Mouse (Mus musculus): ENCODE data around the gene Fez2.

Fez2 gene

GRCm38 (mm10) chr17:78408386-78408785 lies 9.6 kb downstream of the Fez2 start:
- no peak for DNase-seq (ENCODE audit: extremely low spot score)

DNA sequence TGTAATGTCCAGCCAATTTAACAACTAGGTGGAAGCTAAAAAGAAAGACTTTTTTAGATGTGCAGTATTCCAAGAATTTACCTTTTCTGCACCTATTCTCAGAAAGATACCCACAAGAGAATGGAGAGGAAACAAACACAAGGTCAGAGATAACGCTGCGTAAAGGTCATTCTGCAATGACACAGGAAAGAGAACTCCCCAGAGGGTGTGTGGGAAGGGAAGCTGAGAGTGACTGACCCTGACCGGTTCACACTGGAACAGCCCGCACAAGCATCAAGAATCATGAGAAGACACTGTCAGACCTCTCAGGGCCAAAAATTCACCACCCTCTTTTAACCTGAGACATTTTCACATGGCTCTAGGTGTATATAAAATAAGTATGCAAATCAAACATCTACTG lies 10.4 kb downstream of the Fez2 start:
- DNase-seq (ENCODE audit: extremely low spot score), result no peak

DNA sequence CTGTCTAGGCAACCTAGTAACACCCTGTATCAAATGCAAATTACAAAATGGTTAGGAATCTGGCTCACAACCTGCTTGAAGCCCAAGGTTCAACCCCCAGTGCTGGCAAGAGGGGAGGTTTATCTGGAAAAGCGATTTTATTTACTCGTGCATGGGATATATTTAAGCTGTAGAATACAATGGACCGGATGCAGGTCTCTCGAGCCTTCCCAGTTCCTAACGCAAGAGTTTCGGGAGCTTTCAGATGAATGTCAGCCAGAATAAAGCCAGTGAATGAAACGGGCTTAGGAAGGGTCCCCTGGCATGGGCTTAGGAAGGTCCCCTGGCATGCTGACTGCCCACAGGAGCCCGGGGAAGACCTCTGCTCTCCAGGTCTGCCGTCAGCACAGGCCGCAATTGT lies 11.1 kb downstream of the Fez2 start:
- DNase-seq (ENCODE audit: extremely low spot score), result no peak

DNA sequence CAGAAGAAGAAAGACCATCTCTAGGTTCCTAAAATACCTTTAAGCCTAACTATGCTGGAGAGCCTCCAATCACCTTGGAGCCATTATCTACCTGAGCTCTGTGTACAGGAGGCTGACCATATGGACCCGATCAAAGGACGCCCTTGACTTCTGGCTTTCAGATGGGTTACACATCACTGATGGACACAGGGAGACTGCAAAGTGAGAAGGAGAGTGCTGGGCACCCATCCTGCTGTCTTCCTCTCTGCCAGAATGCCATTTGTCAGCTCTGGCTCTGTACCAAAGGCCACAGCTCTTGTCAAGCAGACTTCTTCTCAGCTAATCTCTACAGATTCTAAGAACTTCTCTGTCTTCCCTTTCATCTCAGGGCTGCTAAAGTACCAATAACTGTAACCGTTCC lies 12.6 kb downstream of the Fez2 start:
- DNase-seq (ENCODE audit: extremely low spot score), result no peak

DNA sequence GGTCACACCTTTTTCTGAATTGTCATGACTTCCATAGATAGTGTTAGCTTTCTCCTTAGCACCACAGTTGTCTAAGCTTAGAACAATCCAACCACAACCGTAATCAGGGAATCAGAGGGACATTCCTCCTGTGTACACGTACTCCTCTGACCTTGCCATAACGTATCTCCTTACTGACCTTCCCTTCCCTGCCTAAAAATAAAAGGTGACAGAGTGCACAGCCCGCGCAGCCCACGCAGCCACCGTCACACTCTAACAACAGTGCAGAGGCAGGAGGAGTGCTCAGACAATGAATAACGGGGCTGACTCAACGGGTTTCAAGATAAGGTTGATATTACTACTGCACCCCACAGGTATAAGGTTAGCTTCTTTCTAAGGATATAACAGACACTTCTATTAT lies 14.1 kb downstream of the Fez2 start:
- no peak for DNase-seq (ENCODE audit: extremely low spot score)

GRCm38 (mm10) chr17:78403229-78403628 lies 14.7 kb downstream of the Fez2 start:
- no peak for DNase-seq (ENCODE audit: extremely low spot score)

DNA sequence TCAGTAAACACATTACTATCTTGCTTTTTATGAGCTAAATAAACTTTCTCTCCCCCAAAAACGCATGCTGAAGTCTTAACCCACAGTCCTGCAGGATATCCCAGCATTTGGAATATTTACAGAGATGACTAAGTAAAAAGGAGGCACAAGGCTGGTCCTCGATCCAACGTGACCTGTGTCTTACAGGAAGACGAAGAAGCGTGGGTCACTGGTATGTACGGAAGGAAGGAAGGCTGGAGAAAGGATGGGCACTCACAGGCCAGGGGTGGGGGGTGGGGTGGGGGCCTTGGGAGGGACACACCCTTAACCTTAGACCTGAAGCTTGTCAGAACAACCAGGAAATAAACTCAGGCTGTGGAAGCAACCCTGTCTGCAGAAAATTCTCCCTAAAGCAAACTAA lies 15.8 kb downstream of the Fez2 start:
- DNase-seq (ENCODE audit: extremely low spot score), result no peak

GRCm38 (mm10) chr17:78401713-78402112 lies 16.2 kb downstream of the Fez2 start:
- no peak for DNase-seq (ENCODE audit: extremely low spot score)

DNA sequence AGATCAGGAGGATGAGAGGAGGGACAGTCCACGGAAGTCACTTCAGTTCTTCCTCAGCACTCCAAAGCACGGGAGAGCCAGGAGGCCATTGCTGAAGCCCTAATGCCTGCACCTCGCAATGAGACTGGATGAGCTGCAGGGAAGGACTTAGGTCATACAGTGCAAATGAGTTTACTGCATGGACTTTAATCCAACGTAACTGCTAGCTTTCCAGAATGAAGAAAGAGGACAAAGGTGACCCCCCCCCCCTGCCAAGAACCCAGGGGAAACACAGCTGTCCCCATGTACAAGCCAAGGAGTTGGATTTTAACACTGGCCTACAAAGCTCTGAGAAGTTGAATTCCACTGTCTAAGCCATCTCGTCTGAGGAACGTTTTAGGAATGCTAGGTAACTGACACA lies 16.6 kb downstream of the Fez2 start:
- DNase-seq (ENCODE audit: extremely low spot score), result no peak

DNA sequence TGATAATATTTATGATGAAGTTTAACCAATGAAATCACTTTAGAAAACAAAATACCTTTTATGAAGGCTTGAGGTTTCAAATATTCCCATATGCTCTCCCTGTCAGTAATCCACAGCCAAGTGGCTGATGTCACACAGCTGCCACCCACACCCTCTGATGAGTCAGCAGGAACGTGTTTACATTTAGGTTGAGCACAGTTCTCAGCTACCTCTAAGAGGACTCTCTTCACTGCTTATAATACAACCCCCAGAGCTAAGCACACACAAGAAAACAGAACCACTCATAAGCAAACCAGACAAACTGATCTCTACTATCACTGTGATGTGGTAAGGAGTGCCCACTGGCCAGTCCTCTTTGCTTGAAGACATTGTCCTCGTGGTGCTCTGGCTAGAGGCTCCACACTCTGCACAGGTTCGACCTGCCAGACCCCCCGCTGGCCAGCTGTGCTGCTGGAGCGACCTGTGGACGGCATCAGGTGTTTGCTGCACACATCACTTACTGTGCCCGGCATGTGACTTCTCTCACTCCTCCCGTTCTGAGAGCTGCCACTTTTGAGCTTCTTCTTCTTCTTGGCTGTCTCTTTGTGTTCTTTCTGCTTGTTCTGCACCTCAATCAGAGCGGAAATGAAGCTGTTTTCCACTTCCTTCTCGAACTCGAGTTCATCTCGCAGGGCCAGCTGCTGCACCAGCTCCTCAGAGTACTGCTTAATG lies 17.7 kb downstream of the Fez2 start:
- no peak for DNase-seq (ENCODE audit: extremely low spot score)

DNA sequence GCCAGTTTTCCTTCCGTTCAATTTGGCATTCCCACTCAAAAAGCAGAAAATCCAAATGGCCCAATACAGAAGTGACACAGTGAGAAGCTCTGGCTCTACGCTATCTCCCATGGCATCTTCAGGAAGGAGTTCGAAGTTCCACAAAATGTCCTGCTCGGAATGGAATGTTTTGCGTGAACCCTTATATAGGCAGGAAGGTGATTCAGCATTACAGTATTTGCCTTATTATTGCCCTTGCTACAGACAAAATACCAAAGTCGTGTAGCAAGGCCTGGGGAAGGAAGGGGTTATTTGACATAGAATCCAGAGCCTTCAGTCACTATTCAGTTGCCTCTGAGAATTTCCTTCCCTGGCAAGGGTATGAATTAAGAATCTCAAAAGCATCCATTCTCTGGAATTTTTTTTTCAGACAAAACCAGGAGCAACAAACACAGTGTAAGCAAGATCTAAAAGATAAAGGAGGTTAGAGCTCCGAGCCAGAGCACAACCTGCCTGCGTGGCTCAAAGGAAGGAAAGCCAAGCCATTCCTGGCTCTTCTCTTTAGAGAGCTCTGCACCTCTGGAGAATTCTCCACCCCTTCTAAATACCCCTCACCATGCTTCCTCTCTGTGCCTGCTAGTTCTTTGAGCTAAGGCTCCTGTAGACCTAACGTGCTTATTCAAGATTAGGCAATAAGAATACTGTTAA lies 25.4 kb downstream of the Fez2 start:
- no peak for DNase-seq (ENCODE audit: extremely low spot score)

GRCm38 (mm10) chr17:78389573-78389972 lies 28.4 kb downstream of the Fez2 start:
- no peak for DNase-seq (ENCODE audit: extremely low spot score)

- no peak for DNase-seq (ENCODE audit: extremely low spot score)
Measured at GRCm38 (mm10) chr17:78388101-78388847, 29.7 kb downstream of the Fez2 start.

DNA sequence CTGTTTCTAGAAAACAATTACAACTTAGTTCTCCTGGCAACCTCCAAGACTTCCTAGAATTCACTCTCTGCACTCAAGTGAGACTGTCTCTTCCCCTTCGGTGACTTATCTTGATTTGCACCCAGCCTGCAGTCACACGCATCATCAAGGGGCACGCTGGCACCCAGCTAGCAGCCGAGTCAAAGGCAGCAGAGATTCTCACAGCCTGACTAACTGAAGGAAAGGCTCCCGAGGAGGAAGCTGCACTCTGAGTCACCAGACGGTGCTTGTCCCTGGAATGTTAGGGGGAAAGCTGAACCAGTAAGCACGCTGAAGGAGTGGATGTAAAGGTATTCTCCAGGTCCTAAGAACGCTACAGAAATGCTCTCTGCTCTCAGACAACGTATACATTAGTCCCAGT lies 30.3 kb downstream of the Fez2 start:
- no peak for DNase-seq (ENCODE audit: extremely low spot score)

GRCm38 (mm10) chr17:78382321-78382720 lies 35.6 kb downstream of the Fez2 start:
- DNase-seq (ENCODE audit: extremely low spot score), result no peak

DNA sequence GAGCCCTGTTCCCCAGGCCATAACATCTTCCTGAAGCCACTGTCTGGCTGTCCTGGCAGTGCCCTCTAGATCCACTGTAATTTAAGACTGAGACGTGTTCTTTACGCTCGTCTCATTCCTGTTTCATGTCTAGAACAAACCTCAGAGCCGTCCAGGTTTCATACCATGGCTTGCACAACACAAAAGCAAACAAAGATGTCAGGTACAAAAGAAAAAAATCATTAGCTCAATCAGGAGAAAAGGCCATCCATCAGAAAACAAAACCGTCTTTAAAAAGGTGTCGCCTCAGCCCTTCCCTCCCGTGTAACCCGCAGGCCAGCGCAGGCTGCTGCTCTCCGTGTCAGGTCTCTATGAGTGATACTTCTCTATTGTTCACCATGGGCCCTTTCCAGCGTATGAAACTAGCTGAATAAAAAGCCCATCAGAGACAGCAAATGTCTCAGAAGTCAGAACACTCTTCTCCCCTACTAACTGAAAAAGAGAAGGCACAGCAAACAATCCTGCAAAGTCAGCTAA lies 38.2 kb downstream of the Fez2 start:
- DNase-seq (ENCODE audit: extremely low spot score), result no peak

DNA sequence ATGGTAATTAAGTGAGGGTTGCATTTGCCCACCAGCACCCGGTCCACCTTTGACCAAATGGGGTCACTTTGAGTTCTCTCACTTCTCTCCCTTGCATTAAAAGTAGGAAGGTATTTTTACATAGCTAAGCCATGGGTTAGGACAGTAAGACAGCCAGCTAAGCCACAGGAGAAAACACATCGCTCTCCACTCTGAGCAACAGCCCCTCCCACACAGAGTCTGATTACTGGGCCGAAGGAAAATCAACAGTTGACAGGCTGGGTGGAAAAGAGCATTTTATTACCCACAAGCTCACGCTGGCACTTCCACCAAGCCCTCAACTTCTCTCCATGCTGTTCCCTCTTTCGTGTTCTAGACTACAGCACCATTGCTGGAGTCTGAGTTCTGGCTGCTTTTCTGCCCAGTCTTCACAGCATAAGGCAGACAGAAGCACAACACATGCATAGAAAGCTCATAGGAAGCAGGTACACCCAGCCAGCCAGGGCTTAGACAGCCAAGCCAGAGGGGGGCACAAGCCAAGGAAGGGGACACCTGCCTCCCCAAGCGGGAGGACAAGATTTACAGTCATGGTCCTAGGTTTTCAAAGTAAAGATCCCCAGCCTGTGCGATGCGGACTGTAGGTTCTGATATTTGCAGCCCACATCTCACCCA lies 38.7 kb downstream of the Fez2 start:
- DNase-seq (ENCODE audit: extremely low spot score), result no peak

DNA sequence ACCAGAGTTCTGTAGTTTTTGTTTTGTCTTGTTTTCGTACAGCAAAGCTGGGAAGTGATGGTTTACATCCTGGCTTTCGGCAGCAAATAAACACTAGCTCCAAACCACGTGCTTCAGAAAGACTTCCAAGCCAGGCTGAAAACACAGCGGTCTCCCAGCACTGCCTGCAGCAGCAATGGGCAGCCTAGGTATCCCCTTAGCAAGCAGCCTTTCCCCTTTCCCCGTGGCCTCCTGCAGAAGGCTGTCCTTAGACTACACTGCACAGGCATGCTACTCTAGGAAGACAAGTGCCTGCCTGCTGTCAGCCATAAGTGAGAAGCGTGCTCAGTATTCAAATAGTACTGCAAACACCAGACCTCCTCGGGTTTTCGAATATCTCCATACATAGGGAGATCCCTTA lies 41.4 kb downstream of the Fez2 start:
- DNase-seq (ENCODE audit: extremely low spot score), result no peak

- DNase-seq (ENCODE audit: extremely low spot score), result peak; percentile 9
Measured at GRCm38 (mm10) chr17:78374756-78375155, 43.2 kb downstream of the Fez2 start.

DNA sequence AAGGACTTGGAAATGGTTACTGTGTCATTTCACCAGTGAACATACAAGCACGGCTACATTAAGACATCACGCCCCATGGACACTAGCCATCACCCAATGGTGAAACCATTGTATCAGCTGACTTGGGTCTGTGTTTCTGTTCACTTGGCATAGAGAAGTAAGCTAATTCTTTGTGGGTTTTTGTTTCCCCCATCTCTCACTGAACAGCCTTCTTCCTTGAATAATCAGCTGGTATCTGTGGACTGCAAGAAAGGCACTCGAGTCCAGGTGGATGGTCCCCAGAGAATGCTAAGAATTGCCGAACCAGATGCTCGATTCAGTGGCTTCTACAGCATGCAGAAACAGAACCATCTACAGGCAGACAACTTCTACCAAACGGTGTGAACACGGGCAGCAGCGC lies 44.1 kb downstream of the Fez2 start:
- no peak for DNase-seq (ENCODE audit: extremely low spot score)

DNA sequence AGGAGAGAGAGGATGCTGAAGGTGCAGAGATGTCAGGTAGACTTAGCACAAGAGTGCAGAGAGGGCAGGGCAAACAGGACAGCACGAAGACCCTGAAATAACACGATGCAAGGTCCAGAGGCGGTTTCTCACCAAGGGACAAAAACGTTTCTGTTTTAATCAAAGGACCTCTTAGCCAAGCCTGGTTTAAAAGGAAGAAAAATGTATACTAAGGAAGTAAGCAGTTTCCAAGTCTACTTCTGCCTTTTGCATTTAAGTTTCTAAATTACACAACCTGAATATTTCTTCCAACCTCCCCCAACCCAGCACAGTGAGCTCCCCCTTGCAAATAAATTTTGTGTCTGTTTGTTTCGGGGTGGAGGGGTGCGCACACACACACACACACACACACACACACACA lies 44.8 kb downstream of the Fez2 start:
- no peak for DNase-seq (ENCODE audit: extremely low spot score)

GRCm38 (mm10) chr17:78370445-78370844 lies 47.5 kb downstream of the Fez2 start:
- DNase-seq (ENCODE audit: extremely low spot score), result no peak
